Mouse (Mus musculus): ENCODE results near the gene Spg7. TPM values are rescaled to one million over a fixed set of nuclear protein-coding genes. Genes with fewer than 3 reads are reported as not detected.
"Not testable (repeated sequence)": the region's sequence is repeated elsewhere in the genome, so short reads cannot be mapped to it uniquely, and the experiment has no call there.

Gene Spg7
- total RNA-seq, 2 experiments from 2014 or later: 68.2 to 94.3 TPM

- ATAC-seq (replicated peaks; ENCODE audit: low FRiP score, low TSS enrichment, poor library complexity, severe bottlenecking): no peak
Measured at GRCm38 (mm10) chr8:123082993-123083392, 20.3 kb downstream of the Spg7 start.

DNA sequence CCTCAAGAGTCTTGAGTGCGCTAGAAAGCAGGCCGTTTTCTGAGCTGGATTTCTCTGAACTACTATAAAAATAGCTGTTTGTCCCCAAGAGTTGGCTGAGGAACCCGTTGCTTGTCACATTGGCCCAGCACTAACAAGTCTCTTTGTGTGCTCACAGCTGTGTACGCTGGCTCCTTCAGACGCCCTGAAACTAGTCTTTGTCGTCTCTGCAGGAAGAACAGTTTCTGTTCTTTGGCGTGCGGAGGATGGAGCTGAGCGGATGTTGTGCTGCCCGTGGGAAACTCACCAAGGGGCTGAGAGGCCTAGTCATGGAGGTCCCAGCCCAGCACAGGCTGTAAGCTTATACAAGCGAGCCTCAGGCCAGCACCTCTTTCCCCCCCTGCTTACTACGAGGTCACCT is 20.9 kb downstream of the Spg7 start:
- no peak for ATAC-seq (replicated peaks; ENCODE audit: low FRiP score, low TSS enrichment, poor library complexity, severe bottlenecking)

- ATAC-seq (replicated peaks; ENCODE audit: low FRiP score, low TSS enrichment, poor library complexity, severe bottlenecking): no peak
Measured at GRCm38 (mm10) chr8:123087289-123087688, 24.5 kb downstream of the Spg7 start.

DNA sequence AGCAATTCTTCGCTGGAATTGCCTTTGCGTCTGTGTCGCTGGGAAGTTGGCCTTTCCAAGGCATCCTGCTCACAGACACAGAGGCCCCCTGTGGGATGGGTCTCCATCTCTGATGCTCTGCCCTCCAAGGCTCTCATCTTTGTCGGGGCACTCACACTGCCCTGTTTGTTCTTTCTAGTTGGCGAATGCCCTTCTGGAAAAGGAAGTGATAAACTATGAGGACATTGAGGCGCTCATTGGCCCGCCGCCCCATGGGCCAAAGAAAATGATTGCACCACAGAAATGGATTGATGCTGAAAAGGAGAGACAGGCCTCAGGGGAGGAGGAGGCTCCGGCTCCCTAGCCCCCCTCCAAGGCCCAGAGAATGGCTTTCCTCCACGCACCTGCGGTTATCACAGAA is 34.5 kb downstream of the Spg7 start:
- ATAC-seq (replicated peaks; ENCODE audit: low FRiP score, low TSS enrichment, poor library complexity, severe bottlenecking): no peak

GRCm38 (mm10) chr8:123097786-123098584 is 35.2 kb downstream of the Spg7 start:
- ATAC-seq (replicated peaks; ENCODE audit: low FRiP score, low TSS enrichment, poor library complexity, severe bottlenecking): no peak

DNA sequence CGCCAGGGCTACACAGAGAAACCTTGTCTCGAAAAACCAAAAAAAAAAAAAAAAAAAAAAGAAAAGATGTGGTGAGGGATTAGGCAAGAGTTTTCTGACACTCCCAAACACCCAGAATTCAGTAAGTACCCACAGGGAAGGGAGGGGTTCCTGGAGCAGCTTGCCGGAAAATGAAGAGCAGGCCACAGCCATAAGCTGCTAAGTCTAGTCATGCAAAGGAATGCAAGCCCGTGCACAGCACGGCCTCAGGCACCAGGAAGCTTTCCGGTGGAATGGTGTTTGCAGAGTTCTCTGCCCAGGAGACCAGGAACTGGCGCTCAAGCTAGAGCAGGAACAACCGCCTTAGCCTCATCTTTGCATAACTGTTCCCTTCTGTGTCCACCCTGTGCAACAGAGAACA is 37.5 kb downstream of the Spg7 start:
- ATAC-seq (replicated peaks; ENCODE audit: low FRiP score, low TSS enrichment, poor library complexity, severe bottlenecking): no peak

DNA sequence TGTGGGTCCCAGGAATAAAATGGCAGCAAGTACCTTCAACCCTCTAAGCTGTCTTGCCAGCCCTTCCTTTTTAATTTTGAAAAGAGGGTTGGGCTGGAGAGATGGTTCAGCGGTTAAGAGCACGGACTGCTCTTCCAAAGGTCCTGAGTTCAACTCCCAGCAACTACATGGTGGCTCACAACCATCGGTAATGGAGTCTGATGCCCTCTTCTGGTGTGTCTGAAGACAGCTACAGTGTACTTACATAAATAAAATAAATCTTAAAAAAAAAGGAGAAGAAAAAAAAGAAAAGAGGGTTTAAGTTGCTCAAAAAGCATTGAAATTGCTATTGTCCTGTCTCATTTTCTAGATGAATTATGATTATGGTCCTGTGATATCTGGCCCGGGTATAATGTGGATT is 38.5 kb downstream of the Spg7 start:
- ATAC-seq (replicated peaks; ENCODE audit: low FRiP score, low TSS enrichment, poor library complexity, severe bottlenecking): no peak

- peak; percentile 88 for ATAC-seq (replicated peaks; ENCODE audit: low FRiP score, low TSS enrichment, poor library complexity, severe bottlenecking)
Measured at GRCm38 (mm10) chr8:123101735-123102685, 39.3 kb downstream of the Spg7 start, which contains the start of gene Rpl13. TSS of gene Rpl13 (plus strand) at chr8:123102350.

GRCm38 (mm10) chr8:123102855-123103254 is 40.1 kb downstream of the Spg7 start:
- ATAC-seq (replicated peaks; ENCODE audit: low FRiP score, low TSS enrichment, poor library complexity, severe bottlenecking): not testable (repeated sequence)

DNA sequence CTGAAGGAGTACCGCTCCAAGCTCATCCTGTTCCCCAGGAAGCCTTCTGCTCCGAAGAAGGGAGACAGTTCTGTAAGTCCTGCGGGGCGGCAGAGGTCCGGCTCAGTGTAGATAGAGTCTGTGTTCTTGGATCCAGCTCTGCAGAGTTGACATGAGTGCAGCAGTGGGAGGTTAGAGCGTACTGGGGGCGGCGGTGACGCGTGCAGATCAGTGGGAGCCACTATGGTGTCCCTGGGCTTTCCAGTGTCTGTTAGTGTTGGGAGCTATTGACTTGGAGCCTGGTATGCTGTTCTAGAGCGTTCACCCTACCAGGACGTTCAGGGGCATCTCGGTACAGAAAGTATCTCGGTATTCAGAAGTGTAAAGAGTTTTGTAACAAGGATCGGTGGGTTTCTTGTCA is 40.5 kb downstream of the Spg7 start:
- no peak for ATAC-seq (replicated peaks; ENCODE audit: low FRiP score, low TSS enrichment, poor library complexity, severe bottlenecking)

DNA sequence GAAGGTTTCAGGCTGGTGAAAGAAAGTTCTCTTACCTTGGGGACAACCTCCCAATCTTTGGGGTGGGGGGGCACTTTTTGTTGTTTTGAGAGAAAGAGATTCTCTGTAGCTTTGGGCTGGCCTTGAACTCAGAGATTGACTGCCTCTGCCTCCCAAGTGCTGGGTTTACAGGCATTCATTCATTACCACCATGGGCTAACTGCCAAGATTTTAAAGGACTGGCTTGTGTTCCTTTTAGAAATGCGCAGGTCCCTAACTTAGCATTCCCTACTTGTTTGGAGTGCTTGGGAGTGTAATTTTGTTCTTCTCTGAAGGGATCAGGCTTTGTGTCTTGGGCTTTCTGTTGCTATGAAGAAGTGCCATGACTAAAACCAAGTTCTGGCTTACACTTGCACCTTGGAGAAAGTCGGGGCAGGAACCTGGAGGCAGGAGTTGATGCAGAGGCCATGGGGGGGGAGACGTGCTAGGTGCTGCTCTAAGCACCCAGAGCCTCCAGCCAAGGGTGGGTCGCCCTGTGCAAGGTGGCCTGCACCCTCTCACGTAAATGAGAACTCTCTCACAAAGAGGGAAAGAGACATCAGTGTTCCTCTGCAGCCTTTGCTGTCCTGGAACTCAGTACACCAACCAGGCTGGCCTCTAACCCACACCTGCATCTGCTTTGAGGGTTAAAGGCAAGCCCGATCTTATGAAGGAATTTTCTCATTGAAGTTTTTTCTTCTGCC is 41.5 kb downstream of the Spg7 start:
- no peak for ATAC-seq (replicated peaks; ENCODE audit: low FRiP score, low TSS enrichment, poor library complexity, severe bottlenecking)

- ATAC-seq (replicated peaks; ENCODE audit: low FRiP score, low TSS enrichment, poor library complexity, severe bottlenecking): 0 out of 2 replicates have a peak, but pooled peaks have one; percentile 13
Measured at GRCm38 (mm10) chr8:123105553-123106326, 43.0 kb downstream of the Spg7 start.

DNA sequence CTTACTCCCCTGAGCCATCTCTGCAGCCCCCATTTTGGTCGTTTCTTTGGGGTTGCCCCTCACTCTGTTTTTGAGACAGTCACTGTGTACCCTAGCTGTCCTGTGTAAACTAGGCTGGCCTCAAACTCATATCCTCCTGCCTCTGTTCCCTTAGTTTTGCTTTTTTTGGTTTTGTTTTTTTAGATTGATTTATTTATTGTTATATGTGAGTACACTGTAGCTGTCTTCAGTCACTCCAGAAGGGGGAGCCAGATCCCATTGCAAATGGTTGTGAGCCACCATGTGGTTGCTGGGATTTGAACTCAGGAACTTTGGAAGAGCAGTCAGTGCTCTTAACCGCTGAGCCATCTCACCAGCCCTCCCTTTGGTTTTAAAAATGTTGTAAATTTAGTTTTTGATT is 43.8 kb downstream of the Spg7 start:
- no peak for ATAC-seq (replicated peaks; ENCODE audit: low FRiP score, low TSS enrichment, poor library complexity, severe bottlenecking)

- ATAC-seq (replicated peaks; ENCODE audit: low FRiP score, low TSS enrichment, poor library complexity, severe bottlenecking): no peak
Measured at GRCm38 (mm10) chr8:123108010-123108409, 45.3 kb downstream of the Spg7 start.

- no peak for ATAC-seq (replicated peaks; ENCODE audit: low FRiP score, low TSS enrichment, poor library complexity, severe bottlenecking)
Measured at GRCm38 (mm10) chr8:123108953-123109352, 46.2 kb downstream of the Spg7 start.

DNA sequence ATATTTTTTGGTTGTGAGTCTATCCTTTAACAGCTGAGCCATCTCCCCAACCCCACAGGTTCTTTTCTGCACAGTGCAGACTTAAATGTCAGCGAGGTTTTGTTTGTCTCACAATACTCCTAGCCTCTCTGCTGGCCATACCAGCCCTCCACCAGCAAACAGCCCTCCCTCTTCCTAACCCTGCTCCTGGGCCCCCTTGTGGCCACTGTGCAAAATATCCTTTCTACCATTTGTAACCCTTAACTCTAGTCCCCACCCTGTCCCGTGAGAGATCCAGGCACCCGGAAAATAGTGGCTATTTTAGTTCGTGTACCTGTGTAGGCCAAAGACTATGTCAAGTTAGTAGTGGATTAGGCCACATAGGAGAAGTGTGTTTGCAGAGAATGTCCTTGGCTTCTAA is 47.9 kb downstream of the Spg7 start:
- ATAC-seq (replicated peaks; ENCODE audit: low FRiP score, low TSS enrichment, poor library complexity, severe bottlenecking): peak; percentile 63

DNA sequence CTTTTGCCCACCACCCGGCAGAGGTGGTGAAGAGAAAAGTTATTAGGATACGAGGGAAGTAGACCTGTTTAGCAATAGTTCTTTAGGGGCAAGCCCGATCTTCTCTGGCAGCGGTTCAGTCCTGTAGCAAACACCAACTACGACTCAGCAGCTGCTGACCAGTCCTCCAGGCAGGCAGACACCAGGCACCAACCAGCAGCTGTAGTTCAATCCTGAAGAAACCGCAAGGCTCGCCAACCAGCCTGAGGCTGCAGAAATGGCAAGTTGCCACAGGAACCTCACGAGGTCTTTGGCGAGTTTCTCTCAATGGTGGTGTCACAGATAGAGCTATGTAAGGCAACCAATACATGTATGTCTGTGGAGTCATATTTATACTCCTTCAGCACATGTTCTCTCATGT is 50.1 kb downstream of the Spg7 start:
- no peak for ATAC-seq (replicated peaks; ENCODE audit: low FRiP score, low TSS enrichment, poor library complexity, severe bottlenecking)

- ATAC-seq (replicated peaks; ENCODE audit: low FRiP score, low TSS enrichment, poor library complexity, severe bottlenecking): peak; percentile 23
Measured at GRCm38 (mm10) chr8:123113908-123114469, 51.2 kb downstream of the Spg7 start.

GRCm38 (mm10) chr8:123114644-123115043 is 51.9 kb downstream of the Spg7 start:
- no peak for ATAC-seq (replicated peaks; ENCODE audit: low FRiP score, low TSS enrichment, poor library complexity, severe bottlenecking)

Data from megakaryocyte-erythroid progenitor cell, adult 5-6 weeks (primary cell).